Mouse (Mus musculus) right cerebral cortex, postnatal 14 days (tissue): ENCODE data around the gene Rpl38.
A peak's percentile ranks its signal among the peaks of the same experiment; 100 is the strongest.

ENCODE experiments used
- DNase-seq: peaks from one replicate; pipeline ENCODE4 v3.0.0; 2022

Gene Rpl38

DNA sequence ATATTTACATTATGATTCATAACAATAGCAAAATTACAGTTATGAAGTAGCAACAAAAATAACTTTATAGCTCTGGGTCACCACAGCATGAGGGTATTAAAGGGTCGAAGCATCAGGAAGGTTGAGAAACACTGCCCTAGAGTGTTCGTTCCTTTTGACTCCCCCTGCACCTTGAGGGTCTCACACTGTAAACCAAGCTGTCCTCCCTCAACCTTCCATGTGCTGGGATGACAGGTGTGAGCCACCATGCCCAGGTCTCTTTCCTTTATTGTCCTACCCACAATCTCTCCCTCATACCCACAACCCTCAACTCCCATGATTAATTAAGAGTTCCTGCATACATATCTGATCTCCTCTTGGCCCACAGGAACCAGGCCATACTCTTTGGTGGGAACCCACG, 43.1 kb downstream of the Rpl38 start:
- DNase-seq: no peak

DNA sequence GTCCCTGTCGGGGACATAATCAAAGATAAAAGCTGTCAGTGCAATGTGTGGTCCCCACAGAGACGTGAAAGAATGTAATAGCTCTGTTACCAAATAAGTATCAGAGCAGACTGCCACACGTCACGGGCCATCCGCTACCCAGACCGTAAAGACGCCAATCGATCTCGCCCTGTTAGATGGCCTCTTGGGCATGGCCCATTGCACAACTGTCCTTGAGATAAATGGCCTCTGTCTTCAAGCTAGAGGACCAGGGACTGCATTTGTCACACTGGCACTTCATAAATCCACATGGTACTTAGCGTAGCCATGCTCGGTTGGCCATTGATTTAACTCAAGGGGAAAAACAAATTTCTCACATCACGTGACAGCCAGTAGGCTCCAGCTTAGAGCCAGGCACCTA, 43.5 kb downstream of the Rpl38 start:
- DNase-seq: no peak

GRCm38 (mm10) chr11:114714526-114714925, 46.2 kb downstream of the Rpl38 start:
- DNase-seq: peak; percentile 37

DNA sequence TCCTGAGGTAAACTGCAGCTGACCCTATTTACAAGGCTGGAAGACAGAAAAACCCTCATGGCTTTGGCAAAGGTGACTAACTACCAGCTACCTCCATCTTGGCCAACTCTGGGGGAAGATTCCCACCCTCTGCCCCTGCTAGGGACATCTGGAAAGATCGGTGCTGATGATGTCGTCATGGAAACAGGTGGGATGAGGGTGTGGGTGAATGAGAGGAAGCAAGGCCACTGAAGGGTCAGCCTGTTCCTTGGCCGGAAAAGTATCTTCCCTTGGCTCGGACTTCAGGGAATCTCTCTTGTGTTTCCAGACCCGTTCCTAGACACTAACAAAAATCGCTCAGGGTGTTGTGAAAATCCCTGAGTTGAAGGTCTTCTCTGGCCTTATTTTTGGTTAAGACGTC, 47.2 kb downstream of the Rpl38 start:
- DNase-seq: no peak

- DNase-seq: no peak
Measured at GRCm38 (mm10) chr11:114720535-114720934, 52.2 kb downstream of the Rpl38 start.
